In the genomic region with DNA sequence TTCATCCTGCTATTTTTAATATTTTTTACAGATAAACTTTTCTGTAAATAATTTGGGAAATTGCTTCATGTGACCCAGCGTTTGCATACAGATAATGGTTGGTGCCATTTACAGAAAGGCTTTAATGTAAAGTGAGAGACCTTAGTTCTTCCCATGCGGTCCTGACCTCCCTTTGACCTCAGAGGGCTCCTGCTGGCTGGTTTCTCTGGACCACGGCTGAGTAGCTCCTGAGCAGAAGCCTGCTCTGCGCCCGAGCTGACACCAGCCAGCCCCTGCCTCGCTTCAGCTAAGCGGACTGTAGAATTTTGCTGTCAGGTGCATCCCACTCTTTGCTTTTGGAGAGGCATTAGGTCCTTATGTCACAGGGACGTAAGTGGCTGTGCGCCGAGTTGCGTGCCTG, we compare ENCODE assay signal across 26 mouse cellular contexts. TPM values are rescaled to one million over a fixed set of nuclear protein-coding genes. Genes with fewer than 3 reads are reported as not detected.
DNase-seq lines count a peak whose midpoint lies in the region; ATAC-seq lines count a peak whose summit lies in the region.
"Had no signal": no experiment of that assay in that cellular context is flagged by ENCODE, and none has a peak within 500 bp of the region (broad histone marks: within the 10 kb centered on the region; RNA-seq: fewer than 3 reads in every experiment).

No protein-coding gene starts in this region.

- ATAC-seq in kidney, embryonic 15.5 days (replicated peaks; ENCODE audit: low FRiP score) = no peak
- no peak for ATAC-seq in neural tube, embryonic 11.5 days (ENCODE audit: insufficient read depth, low FRiP score, low TSS enrichment)
- no peak for ATAC-seq in neural tube, embryonic 15.5 days (ENCODE audit: low FRiP score)
- ATAC-seq in frontal cortex, adult (ENCODE audit: low TSS enrichment) = no peak
- ATAC-seq: activated CD4-positive, CD25-positive, alpha-beta regulatory T cell, adult 4 months; forebrain, embryonic 16.5 days; intestine, postnatal 0 days; lung, postnatal 0 days had no signal

- H3K27ac ChIP-seq in heart, embryonic 10.5 days = 0 out of 2 replicates have a peak overlapping the region, but pooled peaks have one; percentile 22
- H3K27ac ChIP-seq in kidney, embryonic 15.5 days = peak overlapping the region; percentile 29; the same call in 1 of the 2 replicates
- no peak overlapping the region for H3K27ac ChIP-seq in neural tube, embryonic 11.5 days (ENCODE audit: low read depth, low read length)
- H3K27ac ChIP-seq in neural tube, embryonic 15.5 days (replicated peaks) = no peak overlapping the region
- H3K27ac ChIP-seq: embryonic facial prominence, embryonic 12.5 days; liver, embryonic 13.5 days; stomach, embryonic 15.5 days had no signal

- no peak overlapping the region for H3K4me2 ChIP-seq in kidney, embryonic 15.5 days
- H3K4me2 ChIP-seq in neural tube, embryonic 11.5 days (ENCODE audit: low read depth) = no peak overlapping the region
- no peak overlapping the region for H3K4me2 ChIP-seq in neural tube, embryonic 15.5 days
- H3K4me2 ChIP-seq: embryonic facial prominence, embryonic 12.5 days; liver, embryonic 13.5 days; stomach, embryonic 15.5 days had no signal

- no peaks in the 10 kb centered on the region for H3K27me3 ChIP-seq in heart, embryonic 10.5 days (ENCODE audit: insufficient read depth, poor library complexity, severe bottlenecking)
- H3K27me3 ChIP-seq in kidney, embryonic 15.5 days = no peaks in the 10 kb centered on the region
- no peaks in the 10 kb centered on the region for H3K27me3 ChIP-seq in neural tube, embryonic 11.5 days (ENCODE audit: control insufficient read depth, insufficient read depth, low read length)
- H3K27me3 ChIP-seq in neural tube, embryonic 15.5 days (replicated peaks) = no peaks in the 10 kb centered on the region
- H3K27me3 ChIP-seq: embryonic facial prominence, embryonic 12.5 days; liver, embryonic 13.5 days; megakaryocyte, embryonic 14.5 days; stomach, embryonic 15.5 days had no signal

- no peak for DNase-seq in heart, embryonic 10.5 days (ENCODE audit: low spot score)
- no peak for DNase-seq in heart, postnatal 4 days
- DNase-seq in kidney, adult 18-20 months = no peak
- DNase-seq in neural tube, embryonic 11.5 days (ENCODE audit: low spot score) = peak; percentile 42
- DNase-seq: adrenal gland, adult 2 months; adrenal gland, postnatal 36 days; cerebellum, adult 18-20 months; cerebellum, postnatal 10 days; gastrocnemius, postnatal 14 days; layer of hippocampus, postnatal 36 days; left cerebral cortex, postnatal 4 days; liver, embryonic 13.5 days; lung, adult 18-20 months; lung, postnatal 4 days; midbrain, embryonic 14.5 days; right cerebral cortex, postnatal 25 days had no signal

- H3K9ac ChIP-seq in kidney, embryonic 15.5 days = no peak overlapping the region
- no peak overlapping the region for H3K9ac ChIP-seq in neural tube, embryonic 11.5 days (ENCODE audit: low read length)
- no peak overlapping the region for H3K9ac ChIP-seq in neural tube, embryonic 15.5 days (replicated peaks)
- H3K9ac ChIP-seq: embryonic facial prominence, embryonic 12.5 days; liver, embryonic 13.5 days; stomach, embryonic 15.5 days had no signal

- WGBS in heart, embryonic 10.5 days = 66% methylated on average over 11 of the region's 11 CpGs
- 53% methylated on average over 11 of the region's 11 CpGs for WGBS in kidney, embryonic 15.5 days
- 55% methylated on average over 11 of the region's 11 CpGs for WGBS in neural tube, embryonic 11.5 days
- WGBS in neural tube, embryonic 15.5 days = 64% methylated on average over 11 of the region's 11 CpGs

- H3K9me3 ChIP-seq in heart, embryonic 10.5 days = no peaks in the 10 kb centered on the region
- no peaks in the 10 kb centered on the region for H3K9me3 ChIP-seq in kidney, embryonic 15.5 days (replicated peaks)
- no peaks in the 10 kb centered on the region for H3K9me3 ChIP-seq in neural tube, embryonic 11.5 days (ENCODE audit: control insufficient read depth, low read length)
- H3K9me3 ChIP-seq in neural tube, embryonic 15.5 days (replicated peaks) = no peaks in the 10 kb centered on the region
- H3K9me3 ChIP-seq: embryonic facial prominence, embryonic 12.5 days; liver, embryonic 13.5 days; megakaryocyte, embryonic 14.5 days; stomach, embryonic 15.5 days had no signal

- peaks cover 6% of the 10 kb centered on the region; the same call in 1 of the 2 replicates for H3K4me1 ChIP-seq in heart, embryonic 10.5 days
- peaks cover 4% of the 10 kb centered on the region; the same call in 1 of the 2 replicates for H3K4me1 ChIP-seq in kidney, embryonic 15.5 days
- H3K4me1 ChIP-seq in neural tube, embryonic 11.5 days (ENCODE audit: control insufficient read depth, insufficient read depth, low read length) = no peaks in the 10 kb centered on the region
- no peaks in the 10 kb centered on the region for H3K4me1 ChIP-seq in neural tube, embryonic 15.5 days
- H3K4me1 ChIP-seq: embryonic facial prominence, embryonic 12.5 days; liver, embryonic 13.5 days; stomach, embryonic 15.5 days had no signal

- no peak overlapping the region for H3K4me3 ChIP-seq in heart, embryonic 10.5 days
- no peak overlapping the region for H3K4me3 ChIP-seq in kidney, embryonic 15.5 days (replicated peaks)
- H3K4me3 ChIP-seq in neural tube, embryonic 11.5 days (ENCODE audit: low read depth, low read length) = no peak overlapping the region
- no peak overlapping the region for H3K4me3 ChIP-seq in neural tube, embryonic 15.5 days (replicated peaks)
- H3K4me3 ChIP-seq: embryonic facial prominence, embryonic 12.5 days; liver, embryonic 13.5 days; megakaryocyte, embryonic 14.5 days; stomach, embryonic 15.5 days had no signal

- H3K36me3 ChIP-seq in heart, embryonic 10.5 days = peaks cover 44% of the 10 kb centered on the region
- H3K36me3 ChIP-seq in kidney, embryonic 15.5 days = peaks cover 43% of the 10 kb centered on the region
- peaks cover 4% of the 10 kb centered on the region; the same call in 1 of the 2 replicates for H3K36me3 ChIP-seq in neural tube, embryonic 11.5 days (ENCODE audit: control insufficient read depth, insufficient read depth, low read length)
- H3K36me3 ChIP-seq in neural tube, embryonic 15.5 days = 0 out of 2 replicates have a peak, but pooled peaks cover 14% of the 10 kb centered on the region

RNA-seq across cellular contexts. Expression of gene Haus4, which starts 13.6 kb away (rescaled TPM):
- 50.2 and 52.9 TPM in 2 replicates for polyA plus RNA-seq in heart, embryonic 10.5 days (2016; fragmentation: Nextera tagmentation; extraction: Ambion mirVana)
- 10 to 100 TPM; 30.6 to 32.7 TPM for total RNA-seq in heart, postnatal 4 days (2021)
- polyA plus RNA-seq in kidney, embryonic 15.5 days (2015; fragmentation: Nextera tagmentation; extraction: Ambion mirVana) = 50.7 and 53.2 TPM in 2 replicates
- polyA plus RNA-seq in neural tube, embryonic 11.5 days (2014; fragmentation: Nextera tagmentation; extraction: Ambion mirVana) = 36.7 and 41.4 TPM in 2 replicates
- polyA plus RNA-seq in neural tube, embryonic 15.5 days (2015; fragmentation: Nextera tagmentation; extraction: Ambion mirVana) = 20.5 and 34.8 TPM in 2 replicates

RNA-seq across cellular contexts. Expression of gene Prmt5, which starts 23.4 kb away (rescaled TPM):
- polyA plus RNA-seq in heart, embryonic 10.5 days (2016; fragmentation: Nextera tagmentation; extraction: Ambion mirVana) = 86.2 and 103 TPM in 2 replicates
- 10 to 100 TPM; 36.2 to 36.5 TPM for total RNA-seq in heart, postnatal 4 days (2021)
- 101 and 104 TPM in 2 replicates for polyA plus RNA-seq in kidney, embryonic 15.5 days (2015; fragmentation: Nextera tagmentation; extraction: Ambion mirVana)
- 124 and 126 TPM in 2 replicates for polyA plus RNA-seq in neural tube, embryonic 11.5 days (2014; fragmentation: Nextera tagmentation; extraction: Ambion mirVana)
- polyA plus RNA-seq in neural tube, embryonic 15.5 days (2015; fragmentation: Nextera tagmentation; extraction: Ambion mirVana) = 92.3 and 93.9 TPM in 2 replicates

RNA-seq across cellular contexts. Expression of gene Ajuba, which starts 36.6 kb away (rescaled TPM):
- polyA plus RNA-seq in heart, embryonic 10.5 days (2016; fragmentation: Nextera tagmentation; extraction: Ambion mirVana) = 43.0 and 62.5 TPM in 2 replicates
- total RNA-seq in heart, postnatal 4 days (2021) = 10 to 100 TPM; 19.4 to 20.3 TPM
- polyA plus RNA-seq in kidney, embryonic 15.5 days (2015; fragmentation: Nextera tagmentation; extraction: Ambion mirVana) = 45.9 and 50.4 TPM in 2 replicates
- polyA plus RNA-seq in neural tube, embryonic 11.5 days (2014; fragmentation: Nextera tagmentation; extraction: Ambion mirVana) = 27.9 TPM in 2 replicates
- polyA plus RNA-seq in neural tube, embryonic 15.5 days (2015; fragmentation: Nextera tagmentation; extraction: Ambion mirVana) = 6.1 and 12.9 TPM in 2 replicates

Comparison
In these comparisons a context has a peak if more than half of its experiments do, and no peak if none do; other contexts are left out.
1. H3K27ac ChIP-seq: peak in heart, embryonic 10.5 days (single experiment) and kidney, embryonic 15.5 days (single experiment); none in neural tube, embryonic 11.5 days (single experiment) and neural tube, embryonic 15.5 days (single experiment).